Mouse (Mus musculus) MEL (cell line): ENCODE data around the gene Hist1h2bh. TPM values are rescaled to one million over a fixed set of nuclear protein-coding genes. Genes with fewer than 3 reads are reported as not detected.

Experiments
- DNase-seq: peaks from one replicate; pipeline ENCODE4 v3.0.0; 2011; ENCODE audit warnings: low read depth, low spot score
- H3K27ac ChIP-seq: 2 replicates; pipeline ENCODE4 v1.5.1; 2012; ENCODE audit warnings: low read depth, mild to moderate bottlenecking, control low read depth, low read length, moderate library complexity; ENCODE audit not compliant: control insufficient read depth
- H3K27me3 ChIP-seq, 2 experiments: fragments of 150-350 bp in 1 of 2; sonication (generic) in 1 of 2; 2 replicates each; pipeline ENCODE4 v1.6.1; 2012; ENCODE audit warnings: low read length in 2 of 2, mild to moderate bottlenecking in 2 of 2, improper control_type of control experiment in 1 of 2, moderate library complexity in 1 of 2; ENCODE audit not compliant: insufficient read depth in 2 of 2, control insufficient read depth in 1 of 2
- H3K36me3 ChIP-seq, 2 experiments: 2 replicates each; pipeline ENCODE4 v1.6.1; 2012 to 2014; ENCODE audit warnings: low read length in 2 of 2, improper control_type of control experiment in 1 of 2, inconsistent platforms in 1 of 2, mild to moderate bottlenecking in 1 of 2; ENCODE audit not compliant: insufficient read depth in 2 of 2, control insufficient read depth in 1 of 2
- H3K4me1 ChIP-seq, 2 experiments: fragments of 150-350 bp in 1 of 2; sonication (generic) in 1 of 2; 2 replicates each; pipeline ENCODE4 v1.6.1; 2012; ENCODE audit warnings: low read length in 2 of 2, improper control_type of control experiment in 1 of 2, mild to moderate bottlenecking in 1 of 2; ENCODE audit not compliant: insufficient read depth in 2 of 2, control insufficient read depth in 1 of 2
- H3K4me3 ChIP-seq, 2 experiments: fragments of 150-350 bp in 1 of 2; sonication (generic) in 1 of 2; 2 replicates each; pipeline ENCODE4 v1.5.1; 2012; ENCODE audit warnings: low read depth in 2 of 2, low read length in 2 of 2, mild to moderate bottlenecking in 2 of 2, moderate library complexity in 2 of 2, control low read depth in 1 of 2, improper control_type of control experiment in 1 of 2; ENCODE audit not compliant: control insufficient read depth in 1 of 2, insufficient read depth in 1 of 2
- H3K79me2 ChIP-seq: 2 replicates; pipeline ENCODE4 v1.6.1; 2012; ENCODE audit warnings: mild to moderate bottlenecking, low read length, moderate library complexity; ENCODE audit not compliant: control insufficient read depth, poor library complexity, insufficient read depth
- H3K9ac ChIP-seq: 2 replicates; pipeline ENCODE4 v1.6.1; 2012; ENCODE audit warnings: low read depth, mild to moderate bottlenecking, control low read depth, low read length, moderate library complexity; ENCODE audit not compliant: control insufficient read depth, poor library complexity, severe bottlenecking
- H3K9me3 ChIP-seq: fragments of 150-350 bp; sonication (generic); replicated peaks from 2 replicates; pipeline ENCODE4 v1.6.1; 2012; ENCODE audit warnings: mild to moderate bottlenecking, low read length, improper control_type of control experiment, moderate library complexity; ENCODE audit not compliant: insufficient read depth
- BHLHE40 ChIP-seq: IDR thresholded peaks from 2 replicates; pipeline ENCODE4 v1.6.1; 2012; ENCODE audit warnings: low read depth, mild to moderate bottlenecking, inconsistent platforms, low read length, improper control_type of control experiment, borderline replicate concordance
- CHD1 ChIP-seq: IDR thresholded peaks from 2 replicates; pipeline ENCODE4 v1.6.1; 2012; ENCODE audit warnings: low read depth, mild to moderate bottlenecking, inconsistent platforms, low read length, improper control_type of control experiment
- CHD2 ChIP-seq: IDR thresholded peaks from 2 replicates; pipeline ENCODE4 v1.6.1; 2011; ENCODE audit warnings: low read length, improper control_type of control experiment
- CTCF ChIP-seq, 3 experiments: IDR thresholded peaks in 2 of 3; conservative IDR thresholded peaks in 1 of 3; 2 replicates each; pipeline ENCODE4 v1.5.1; 2011 to 2012; ENCODE audit warnings: low read length in 3 of 3, low read depth in 2 of 3, mild to moderate bottlenecking in 2 of 3, improper control_type of control experiment in 1 of 3, inconsistent platforms in 1 of 3, mixed read lengths in 1 of 3, moderate library complexity in 1 of 3; ENCODE audit not compliant: control insufficient read depth in 1 of 3, insufficient read depth in 1 of 3, poor library complexity in 1 of 3, severe bottlenecking in 1 of 3
- EP300 ChIP-seq, 2 experiments: IDR thresholded peaks; 2 replicates each; pipeline ENCODE4 v1.6.1; 2011; ENCODE audit warnings: improper control_type of control experiment in 2 of 2, low read length in 2 of 2, low read depth in 1 of 2, mild to moderate bottlenecking in 1 of 2
- GATA1 ChIP-seq: IDR thresholded peaks from 2 replicates; pipeline ENCODE4 v1.6.1; 2011; ENCODE audit warnings: low read depth, low read length, improper control_type of control experiment
- JUND ChIP-seq: IDR thresholded peaks from 2 replicates; pipeline ENCODE4 v1.6.1; 2011; ENCODE audit warnings: low read depth, mild to moderate bottlenecking, improper control_type of control experiment, low read length
- MAFK ChIP-seq: IDR thresholded peaks from 2 replicates; pipeline ENCODE4 v1.6.1; 2011; ENCODE audit warnings: low read depth, mild to moderate bottlenecking, low read length, improper control_type of control experiment, borderline replicate concordance
- MYB ChIP-seq: IDR thresholded peaks from 2 replicates; pipeline ENCODE4 v1.6.1; 2011; ENCODE audit warnings: mild to moderate bottlenecking, low read depth, low read length, improper control_type of control experiment
- NELFE ChIP-seq: IDR thresholded peaks from 2 replicates; pipeline ENCODE4 v1.6.1; 2011; ENCODE audit warnings: low read depth, low read length, improper control_type of control experiment
- POLR2AphosphoS2 ChIP-seq: IDR thresholded peaks from 2 replicates; pipeline ENCODE4 v1.6.1; 2011; ENCODE audit warnings: low read length, improper control_type of control experiment
- POLR2AphosphoS5 ChIP-seq: IDR thresholded peaks from 2 replicates; pipeline ENCODE4 v1.6.1; 2012; ENCODE audit warnings: low read depth, borderline replicate concordance, mild to moderate bottlenecking, inconsistent platforms, low read length, moderate library complexity, mixed read lengths
- RAD21 ChIP-seq: IDR thresholded peaks from 2 replicates; pipeline ENCODE4 v1.6.1; 2011; ENCODE audit warnings: mild to moderate bottlenecking, low read depth, low read length, improper control_type of control experiment
- RCOR1 ChIP-seq: IDR thresholded peaks from 2 replicates; pipeline ENCODE4 v1.6.1; 2012; ENCODE audit warnings: low read depth, mild to moderate bottlenecking, inconsistent platforms, low read length, improper control_type of control experiment
- SIN3A ChIP-seq: IDR thresholded peaks from 2 replicates; pipeline ENCODE4 v1.6.1; 2012; ENCODE audit warnings: low read length, improper control_type of control experiment, inconsistent platforms
- SMC3 ChIP-seq: IDR thresholded peaks from 2 replicates; pipeline ENCODE4 v1.6.1; 2011; ENCODE audit warnings: low read depth, low read length, improper control_type of control experiment
- TBP ChIP-seq: IDR thresholded peaks from 2 replicates; pipeline ENCODE4 v1.8.0; 2011; ENCODE audit warnings: low read depth, low read length, improper control_type of control experiment
- TCF12 ChIP-seq: IDR thresholded peaks from 2 replicates; pipeline ENCODE4 v1.6.1; 2014; ENCODE audit warnings: low read depth, mild to moderate bottlenecking, inconsistent platforms, low read length, improper control_type of control experiment, moderate library complexity
- UBTF ChIP-seq: IDR thresholded peaks from 2 replicates; pipeline ENCODE4 v1.6.1; 2012; ENCODE audit warnings: low read depth, mild to moderate bottlenecking, inconsistent platforms, low read length, improper control_type of control experiment, moderate library complexity, borderline replicate concordance; ENCODE audit not compliant: insufficient read depth
- USF2 ChIP-seq, 2 experiments: IDR thresholded peaks; 2 replicates each; pipeline ENCODE4 v1.6.1; 2011 to 2012; ENCODE audit warnings: improper control_type of control experiment in 2 of 2, low read length in 2 of 2, borderline replicate concordance in 1 of 2, inconsistent platforms in 1 of 2, low read depth in 1 of 2, mild to moderate bottlenecking in 1 of 2; ENCODE audit not compliant: insufficient read depth in 1 of 2
- ZNF384 ChIP-seq: IDR thresholded peaks from 2 replicates; pipeline ENCODE4 v1.6.1; 2012; ENCODE audit warnings: low read depth, mild to moderate bottlenecking, inconsistent platforms, low read length, improper control_type of control experiment
- polyA plus RNA-seq, 2 experiments: library from polyadenylated mRNA; stranded (reverse) in 1 of 2; unstranded in 1 of 2; fragments of >175 nt in 1 of 2; fragments of >200 nt in 1 of 2; gene quantifications; 2 replicates each; pipeline versions ENCODE4 v1.2.1 to v1.2.4; 2012; ENCODE audit warnings: low replicate concordance in 2 of 2, low read depth in 1 of 2; ENCODE audit not compliant: insufficient read length in 2 of 2, insufficient read depth in 1 of 2, missing spikeins in 1 of 2
- total RNA-seq: library from RNA; depleted of rRNA; stranded (reverse); fragments of 300-350 nt; gene quantifications from 2 replicates; pipeline ENCODE4 v1.2.3, GENCODE M21; 2012

The Hist1h2bh gene
- total and polyA plus RNA-seq, 3 experiments: 0.70 to 275 TPM; not detected in 1

DNA sequence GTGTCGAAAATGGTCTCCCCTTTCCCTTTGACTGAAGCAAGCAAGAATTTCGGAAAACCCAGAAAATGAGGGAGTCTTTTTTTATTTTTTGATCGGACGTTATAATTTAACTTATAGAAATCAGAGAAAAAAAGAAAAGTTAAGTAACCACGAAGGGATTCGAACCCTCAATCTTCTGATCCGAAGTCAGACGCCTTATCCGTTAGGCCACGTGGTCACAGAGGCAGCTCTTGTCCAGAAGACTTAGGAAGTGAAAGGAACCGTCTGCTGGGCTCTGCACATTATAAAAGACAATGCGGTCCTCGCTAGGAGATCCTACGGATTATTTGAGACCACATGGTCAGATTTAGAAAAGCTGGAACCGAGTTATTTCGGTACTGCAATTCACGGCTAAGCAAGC lies 16.9 kb downstream of the Hist1h2bh start:
- peaks cover 0 to 14% of the 10 kb centered on the region in 2 experiments; a peak in 2 of 4 replicates for H3K36me3 ChIP-seq
- peak; percentile 94 for DNase-seq
- no peaks in the 10 kb centered on the region for H3K27me3 ChIP-seq
- TF ChIP-seq CTCF (IDR thresholded peaks at IDR 0.05 in 2 of 3, conservative IDR thresholded peaks at IDR 0.05 in 1 of 3; ENCODE audit: control insufficient read depth in 1 of 3, insufficient read depth in 1 of 3, low read depth in 2 of 3, low read length in 3 of 3, poor library complexity in 1 of 3, severe bottlenecking in 1 of 3) (no peak), TBP (peak; percentile 100)
- H3K4me1 ChIP-seq: peaks cover 6% of the 10 kb centered on the region in 2 experiments
- H3K79me2 ChIP-seq: no peaks in the 10 kb centered on the region; the same call in 1 of the 2 replicates
- H3K27ac ChIP-seq: peak overlapping the region; percentile 66
- H3K9me3 ChIP-seq: no peaks in the 10 kb centered on the region
- H3K4me3 ChIP-seq: peak overlapping the region; percentile 62 to 81
- peak overlapping the region; percentile 84 for H3K9ac ChIP-seq

GRCm38 (mm10) chr13:23525901-23526300 lies 17.3 kb downstream of the Hist1h2bh start:
- Histone ChIP-seq H3K27ac (peak overlapping the region; percentile 41; the same call in 1 of the 2 replicates), H3K79me2 (no peaks in the 10 kb centered on the region; the same call in 1 of the 2 replicates), H3K4me1 (peaks cover 6 to 7% of the 10 kb centered on the region in 2 experiments), H3K27me3 (no peaks in the 10 kb centered on the region), H3K9me3 (no peaks in the 10 kb centered on the region), H3K36me3 (peaks cover 0 to 17% of the 10 kb centered on the region in 2 experiments; a peak in 2 of 4 replicates), H3K9ac (peak overlapping the region; percentile 54), H3K4me3 (peak overlapping the region; percentile 24 to 58)
- peak; percentile 75 for DNase-seq
- TF ChIP-seq SMC3 (no peak), USF2 (IDR thresholded peaks at IDR 0.05; ENCODE audit: borderline replicate concordance in 1 of 2, insufficient read depth in 1 of 2, low read depth in 1 of 2, low read length in 2 of 2) (no peak), SIN3A (no peak), MAFK (no peak), ZNF384 (no peak), EP300 (IDR thresholded peaks at IDR 0.05; ENCODE audit: low read depth in 1 of 2, low read length in 2 of 2) (no peak), TCF12 (no peak), JUND (no peak), GATA1 (no peak), RAD21 (no peak), CHD1 (no peak), MYB (no peak), CTCF (IDR thresholded peaks at IDR 0.05 in 2 of 3, conservative IDR thresholded peaks at IDR 0.05 in 1 of 3; ENCODE audit: control insufficient read depth in 1 of 3, insufficient read depth in 1 of 3, low read depth in 2 of 3, low read length in 3 of 3, poor library complexity in 1 of 3, severe bottlenecking in 1 of 3) (no peak), RCOR1 (no peak), POLR2AphosphoS5 (no peak), CHD2 (no peak), BHLHE40 (no peak), NELFE (no peak), POLR2AphosphoS2 (no peak), UBTF (no peak)
